Mouse (Mus musculus) testis, adult 2 months (tissue): ENCODE measurements at regions not wholly inside any gene's neighbourhood (a gene's known extent, or its start where the extent isn't known, plus 50 kb on each side); places are given as distances from the start of the nearest gene placed in this dataset.

Experiments used
- CTCF ChIP-seq: fragments of 200-500 bp; IDR thresholded peaks from 2 replicates; pipeline ENCODE4 v1.5.1; 2012; ENCODE audit warnings: low read depth, mild to moderate bottlenecking, inconsistent platforms, low read length, moderate library complexity; ENCODE audit not compliant: control insufficient read depth, insufficient read depth, insufficient replicate concordance
- POLR2A ChIP-seq: fragments of 200-500 bp; IDR thresholded peaks from 2 replicates; pipeline ENCODE4 v1.6.1; 2012; ENCODE audit warnings: low read depth, mild to moderate bottlenecking, inconsistent platforms, low read length, moderate library complexity; ENCODE audit not compliant: control insufficient read depth

DNA sequence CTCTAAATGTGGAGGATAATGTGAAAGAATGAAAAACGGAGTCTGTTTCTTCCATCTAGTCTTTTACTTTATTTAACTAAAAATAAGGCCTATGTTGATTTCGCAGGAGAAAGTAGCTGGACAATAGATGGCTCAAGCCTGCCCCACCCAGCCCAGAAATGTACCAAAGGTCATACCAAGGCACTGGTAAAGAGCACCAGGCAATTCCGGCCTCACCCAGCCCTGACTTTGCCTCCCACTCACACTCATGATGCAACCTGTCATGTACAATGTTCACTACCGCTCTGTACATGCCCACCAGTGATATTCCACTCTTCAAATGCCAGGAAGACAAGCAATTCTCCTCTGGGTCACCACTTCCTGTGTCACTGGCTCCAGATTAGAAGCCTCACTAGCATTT is 564.9 kb downstream of the Insc start:
- no peak for TF ChIP-seq CTCF
- no peak for TF ChIP-seq POLR2A
